Mouse (Mus musculus): Measurements from ENCODE around the gene Zcchc9.
A peak's percentile ranks its signal among the peaks of the same experiment; 100 is the strongest.
"Not testable (repeated sequence)": the region's sequence is repeated elsewhere in the genome, so short reads cannot be mapped to it uniquely, and the experiment has no call there.

The Zcchc9 gene

DNA sequence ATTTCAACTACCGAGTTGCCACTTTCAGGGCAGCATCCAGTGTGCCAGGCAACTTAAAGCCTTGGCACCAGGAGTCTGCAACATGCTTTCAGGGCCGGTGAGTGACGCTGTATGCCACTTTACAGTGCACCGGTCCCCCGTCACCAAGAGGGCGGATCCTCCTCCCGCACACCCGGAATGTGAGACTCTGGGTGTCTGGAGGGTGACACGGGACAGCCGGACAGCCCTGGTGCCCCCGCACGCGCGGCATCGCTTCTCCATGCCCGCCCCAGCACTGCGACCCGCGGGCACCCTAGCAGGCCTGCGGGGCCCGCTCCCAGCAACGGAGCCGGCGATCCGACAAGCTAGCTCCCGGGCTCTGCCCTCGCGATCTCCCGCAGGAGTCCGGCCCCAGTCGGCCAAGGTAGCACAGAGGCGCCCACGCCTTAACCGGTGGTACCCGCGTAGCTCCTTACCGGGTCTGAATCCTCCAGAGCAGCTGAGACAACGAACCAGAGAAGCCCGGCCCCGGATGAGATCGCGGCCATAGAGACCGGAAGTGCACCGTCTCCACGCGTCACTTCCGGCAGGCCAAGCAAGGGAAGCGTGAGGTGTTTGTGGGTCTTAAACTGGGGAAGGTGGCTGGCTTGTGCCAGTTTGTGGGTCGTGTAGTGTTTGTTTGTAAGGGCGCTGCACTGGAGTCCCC is at the start of gene Zcchc9:
TSS of gene Zcchc9 (minus strand) at position 551 of the 685 bp plus-strand sequence.
- peak; percentile 90 to 94 for DNase-seq

DNA sequence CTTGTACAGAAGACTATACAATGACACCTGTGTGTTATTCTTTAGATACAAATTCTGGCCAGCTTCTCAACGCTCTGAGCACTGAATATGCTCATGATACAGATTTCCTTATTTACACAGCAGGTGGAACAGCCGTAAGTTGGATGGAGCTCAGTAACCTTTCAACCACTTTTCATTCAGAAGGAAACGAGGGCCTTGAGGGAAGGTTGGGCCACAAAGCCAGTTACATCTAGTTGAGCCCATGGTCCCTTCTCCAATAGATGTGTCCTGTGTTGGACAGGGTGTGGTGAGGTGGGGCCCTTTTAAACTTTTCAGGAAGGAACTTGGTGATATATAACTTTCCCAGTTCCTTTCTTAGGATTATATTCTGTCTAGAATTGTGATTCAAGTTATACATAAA is 46.9 kb upstream of the Zcchc9 start:
- no peak for DNase-seq

DNA sequence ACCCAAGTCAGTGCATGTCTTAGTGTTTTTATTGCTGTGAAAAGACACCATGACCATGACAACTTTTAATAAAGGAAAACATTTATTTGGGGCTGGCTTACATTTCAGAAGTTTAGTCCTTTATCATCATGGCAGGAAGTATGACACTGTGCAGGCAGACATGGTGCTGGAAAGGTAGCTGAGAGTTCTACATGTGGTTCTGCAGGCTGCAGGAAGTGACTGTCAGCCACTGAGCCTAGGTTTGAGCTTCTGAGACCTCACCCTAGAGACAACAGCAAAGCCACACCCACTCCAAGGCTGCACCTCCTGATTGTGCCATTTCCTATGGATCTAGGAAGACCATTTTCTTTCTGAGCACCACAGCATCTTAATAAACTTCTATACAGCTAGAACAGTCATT is 20.4 kb upstream of the Zcchc9 start:
- no peak for DNase-seq

DNA sequence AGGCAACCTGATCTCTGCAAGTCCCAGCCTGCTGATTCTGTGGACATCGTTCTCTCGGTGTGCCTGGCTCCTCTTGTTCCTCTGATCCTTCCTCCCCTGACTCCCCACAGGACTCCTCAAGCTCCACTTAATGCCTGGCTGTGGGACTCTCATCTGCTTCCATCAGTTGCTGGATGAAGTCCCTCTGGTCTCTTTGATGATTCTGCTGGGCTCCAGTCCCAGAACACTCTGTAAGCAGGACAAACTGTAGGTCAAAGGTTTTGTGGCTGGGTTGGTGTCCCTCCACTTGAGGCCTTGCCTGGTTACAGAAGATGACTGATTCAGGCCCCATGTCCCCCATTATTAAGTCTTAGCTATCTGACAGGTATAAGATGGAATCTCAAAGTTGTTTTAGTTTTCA is 18.6 kb upstream of the Zcchc9 start:
- no peak for DNase-seq

DNA sequence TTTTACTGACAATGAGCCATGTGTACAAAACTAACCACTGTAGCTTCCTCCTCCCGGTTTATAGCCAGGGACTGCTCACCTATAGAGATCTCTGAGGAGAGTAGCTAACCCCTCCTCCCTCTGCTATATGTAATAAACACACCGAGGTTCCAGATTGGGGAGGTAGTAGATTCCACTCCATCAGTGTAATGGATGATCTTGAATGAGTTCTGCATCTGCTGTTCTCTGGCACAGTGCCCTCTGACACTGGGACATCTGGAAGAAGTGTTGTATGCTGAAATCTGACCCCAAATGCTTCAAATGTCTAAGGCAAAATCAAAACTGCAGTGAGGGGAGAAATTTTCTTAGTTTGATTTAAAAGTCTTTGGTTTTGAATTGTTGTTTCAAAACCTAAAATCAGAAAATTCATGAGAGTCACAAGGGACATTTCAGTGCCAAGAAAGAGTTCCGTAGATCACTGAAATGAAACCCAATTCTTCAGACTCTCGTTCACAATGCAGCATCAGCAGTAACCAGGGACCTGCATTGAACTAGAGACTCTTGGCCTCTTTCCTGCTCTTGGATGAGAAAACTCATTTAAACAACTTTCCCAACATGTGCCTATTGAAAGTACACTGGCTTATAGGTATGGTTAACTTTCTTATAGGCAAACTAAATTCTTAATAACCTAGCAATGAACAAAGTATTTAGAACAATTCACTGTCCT is 17.5 kb upstream of the Zcchc9 start:
- peak; percentile 19 to 24 for DNase-seq

DNA sequence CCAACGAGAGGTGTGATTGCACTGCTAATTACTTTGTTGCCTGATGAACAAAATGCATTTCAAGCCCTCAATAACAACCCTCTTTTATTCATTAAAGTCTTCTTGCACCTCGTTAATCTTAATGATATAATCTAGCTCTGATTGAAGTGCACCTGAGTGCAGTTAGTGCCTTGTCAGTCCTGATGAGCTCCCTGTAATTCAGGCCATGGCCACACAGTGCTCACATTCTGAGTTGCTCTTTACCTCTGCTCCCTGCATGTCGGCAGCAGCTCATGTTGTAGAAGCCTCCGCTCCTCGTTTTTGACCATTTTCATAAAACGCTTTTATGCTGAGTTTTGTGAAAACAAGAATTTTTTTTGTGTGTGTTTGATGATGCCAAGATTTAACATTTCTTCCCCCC is 16.2 kb upstream of the Zcchc9 start:
- no peak for DNase-seq

DNA sequence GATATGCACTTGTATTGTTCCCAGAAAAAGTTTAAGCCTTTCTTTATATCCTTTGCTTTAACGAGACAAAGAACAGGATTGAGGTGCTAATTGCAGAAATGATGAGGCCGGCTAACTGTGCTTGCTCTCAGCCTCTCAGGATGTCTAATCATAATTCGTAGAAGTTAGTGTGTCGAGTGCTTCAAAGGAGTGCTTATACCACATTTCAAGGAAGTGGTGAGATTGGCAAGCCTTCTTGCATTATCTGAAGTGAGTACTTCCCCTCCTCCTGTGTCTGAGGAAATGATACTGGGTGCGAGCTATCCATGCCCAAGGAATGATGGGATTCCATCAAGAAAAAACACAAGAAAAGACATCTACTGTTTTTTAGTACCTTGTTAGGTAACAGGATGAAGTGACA is 7.2 kb upstream of the Zcchc9 start:
- DNase-seq, result no peak

DNA sequence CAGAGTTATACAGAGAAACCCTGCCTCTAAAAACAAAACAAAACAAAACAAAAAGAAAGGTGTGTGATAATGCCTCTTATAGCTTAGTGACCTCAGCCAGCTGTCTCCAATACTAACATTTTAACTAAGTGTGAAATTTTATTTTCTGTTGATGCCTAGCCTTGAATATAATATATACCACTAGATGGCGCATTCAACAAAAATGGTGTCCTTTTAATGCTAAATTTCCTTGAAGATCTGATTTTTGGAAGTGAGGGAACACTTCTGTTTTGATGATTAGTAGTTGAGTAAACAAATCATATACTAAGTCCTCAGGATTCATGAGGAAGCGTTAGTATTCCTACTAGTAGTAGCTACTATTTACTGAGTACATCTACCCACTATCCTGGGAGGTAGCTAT is 2.0 kb upstream of the Zcchc9 start:
- no peak for DNase-seq

DNA sequence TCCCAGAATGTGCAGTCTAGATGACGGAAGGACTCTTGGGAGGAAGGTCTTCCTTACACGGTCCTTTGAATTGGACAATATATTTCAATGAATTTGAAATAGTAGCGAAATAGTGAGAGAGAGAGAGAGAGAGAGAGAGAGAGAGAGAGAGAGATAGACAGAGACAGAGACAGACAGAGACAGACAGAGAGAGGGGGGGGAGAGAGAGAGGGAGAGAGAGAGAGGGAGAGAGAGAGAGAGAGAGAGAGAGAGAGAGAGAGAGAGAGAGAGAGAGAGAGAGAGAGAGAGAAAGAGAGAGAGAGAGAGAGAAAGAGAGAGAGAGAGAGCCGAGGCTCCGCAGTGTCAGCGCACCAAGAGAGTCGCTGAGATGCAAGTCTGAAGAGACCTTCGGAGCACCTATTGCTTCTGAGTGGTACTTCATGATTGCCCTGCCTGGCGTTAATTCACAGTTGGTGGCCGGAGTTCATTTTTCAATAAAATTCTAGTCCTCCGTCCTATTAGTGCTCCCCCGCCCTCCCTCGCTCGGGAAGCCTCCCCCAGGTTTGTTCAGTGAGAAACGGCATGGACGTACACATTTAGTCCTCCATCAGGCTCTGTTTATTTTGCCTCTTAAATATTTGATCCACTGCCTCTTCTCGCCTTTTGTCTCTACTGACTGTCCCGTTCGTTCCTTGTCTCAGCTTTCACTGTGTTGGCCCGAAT is 520 bp upstream of the Zcchc9 start:
- peak; percentile 33 to 46 for DNase-seq

DNA sequence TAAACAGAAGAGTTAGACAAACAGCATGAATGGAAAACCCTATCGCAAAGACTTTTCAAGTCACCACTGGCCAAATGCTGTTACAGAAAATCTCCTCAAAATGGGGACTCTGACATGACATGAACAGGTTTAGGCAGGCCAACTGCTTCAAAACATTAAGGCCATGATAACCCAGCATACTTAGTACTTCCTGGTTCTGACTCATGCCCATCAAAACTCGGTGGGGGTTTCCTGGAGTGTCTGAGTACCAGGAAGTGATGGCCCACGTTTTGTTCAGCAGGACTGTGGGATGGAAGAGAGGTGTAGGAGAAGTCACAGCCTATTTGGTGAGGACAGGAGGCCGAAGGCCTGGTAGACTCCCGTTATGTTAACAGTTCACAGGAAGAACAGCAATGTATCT is 5.8 kb downstream of the Zcchc9 start:
- DNase-seq, result no peak

DNA sequence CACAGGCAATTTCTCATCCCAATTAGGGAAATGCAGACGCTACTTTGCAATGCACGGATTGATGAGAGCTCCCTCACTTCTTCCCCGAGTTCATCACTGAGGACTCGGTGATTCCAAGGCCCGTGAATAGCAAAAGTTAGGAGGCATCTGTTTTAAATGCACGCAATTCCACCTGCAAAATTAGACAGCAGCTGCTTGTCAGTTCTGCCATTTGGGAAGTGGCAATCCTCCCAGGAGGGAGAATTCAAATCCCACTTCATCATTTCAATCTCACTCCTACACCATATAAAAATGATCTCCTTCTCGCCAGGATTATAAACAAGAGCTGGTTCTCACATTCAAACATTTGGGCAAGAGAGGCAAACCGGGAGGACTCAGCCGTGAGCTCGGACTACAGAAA is 10.1 kb downstream of the Zcchc9 start:
- no peak for DNase-seq

DNA sequence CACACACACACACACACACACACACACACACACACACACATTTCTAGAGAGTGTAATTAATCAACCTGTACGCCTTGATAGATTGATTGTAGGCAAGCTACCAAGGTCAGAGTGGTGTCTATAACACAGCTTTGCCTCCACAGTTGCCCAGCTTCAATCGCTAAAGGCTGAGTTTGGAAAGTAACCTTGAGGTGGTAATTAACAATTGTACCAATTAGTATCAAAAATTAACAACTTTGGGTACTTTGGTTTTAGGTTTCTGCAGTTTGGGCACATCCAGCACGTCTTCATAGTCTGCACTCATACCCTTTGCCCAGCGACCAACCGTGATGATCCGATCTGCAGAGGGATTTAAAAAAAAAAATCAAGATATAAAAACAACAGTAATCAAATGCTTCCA is 10.6 kb downstream of the Zcchc9 start:
- no peak for DNase-seq

DNA sequence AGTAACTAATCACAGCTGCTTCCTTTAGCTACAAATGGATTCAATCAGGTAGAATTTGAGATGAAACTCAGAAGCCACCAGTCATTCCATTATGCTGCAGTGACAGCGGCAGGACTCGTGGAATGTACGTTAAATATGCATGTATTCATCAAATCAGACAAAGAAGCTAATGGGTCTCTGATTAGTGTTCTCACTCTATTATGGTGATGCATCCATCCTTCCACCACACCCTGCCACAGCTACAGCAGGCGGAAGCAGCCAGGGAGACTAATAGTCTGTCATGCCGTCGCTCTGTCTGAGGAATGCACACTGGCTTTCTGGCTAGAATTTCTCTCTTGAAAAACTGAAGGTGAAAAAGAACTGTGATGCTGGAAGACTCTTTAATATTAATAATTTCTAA is 11.5 kb downstream of the Zcchc9 start:
- no peak for DNase-seq

DNA sequence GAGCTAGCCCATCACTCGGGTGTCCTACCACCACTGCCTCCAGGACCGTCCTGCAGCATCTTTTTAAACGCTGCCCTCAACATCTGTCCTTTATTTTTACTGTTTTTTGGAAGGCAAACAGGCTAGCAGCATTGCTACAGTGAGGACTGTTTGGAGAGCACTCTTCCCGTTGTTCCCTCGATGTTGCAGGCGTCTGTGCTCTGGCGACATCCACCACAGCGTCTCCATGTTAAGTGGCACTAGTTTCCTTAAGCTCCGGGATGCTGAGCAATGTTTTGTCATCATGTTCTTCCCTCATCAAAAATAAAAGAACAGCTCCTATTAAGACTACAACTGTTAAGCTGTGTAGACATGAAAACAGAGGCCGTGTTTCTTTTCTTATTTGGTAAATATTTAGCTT is 11.9 kb downstream of the Zcchc9 start:
- no peak for DNase-seq

DNA sequence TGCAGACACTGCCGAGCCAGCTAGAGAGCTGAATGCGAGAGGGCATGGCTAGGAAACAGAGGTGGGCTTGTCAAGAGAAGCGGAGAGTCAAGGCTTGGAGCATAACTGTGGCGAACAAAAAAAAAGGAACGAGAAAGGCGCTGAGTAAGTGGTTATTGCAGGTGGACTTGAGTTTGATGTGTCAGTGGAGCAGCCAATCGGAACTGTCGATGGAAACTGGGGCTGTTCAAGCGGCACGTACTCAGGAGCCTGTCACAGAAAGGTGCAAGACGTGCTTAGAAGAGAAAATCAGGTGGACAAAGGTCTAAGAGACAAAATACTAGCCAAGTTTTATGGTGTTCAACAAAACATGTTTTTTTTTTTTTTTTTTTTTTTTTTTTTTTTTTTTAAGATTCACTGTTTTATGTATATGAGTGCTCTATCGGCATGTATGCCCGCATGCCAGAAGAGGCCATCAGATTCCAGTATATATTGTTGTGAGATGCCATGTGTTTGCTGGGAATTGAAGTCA is 12.5 kb downstream of the Zcchc9 start:
- DNase-seq, result no peak

DNA sequence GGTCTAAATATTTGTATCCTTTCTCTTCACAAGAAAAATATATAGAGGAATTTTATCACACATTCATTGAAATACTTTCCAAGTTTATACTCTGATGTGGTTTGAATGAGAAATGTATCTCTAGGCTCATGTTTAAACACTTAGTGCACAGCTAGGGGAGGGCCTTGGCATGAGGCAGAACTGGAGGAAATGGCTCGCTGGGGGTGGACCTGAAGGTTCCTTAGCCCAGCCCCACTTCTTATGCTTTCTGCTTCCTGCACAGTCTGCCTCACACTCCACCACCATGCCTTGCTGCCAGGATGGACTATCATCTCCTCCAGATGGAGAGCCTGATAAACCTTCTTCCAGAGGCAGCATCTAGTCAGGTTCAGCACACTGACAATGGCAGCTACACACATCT is 15.5 kb downstream of the Zcchc9 start:
- DNase-seq, result no peak

DNA sequence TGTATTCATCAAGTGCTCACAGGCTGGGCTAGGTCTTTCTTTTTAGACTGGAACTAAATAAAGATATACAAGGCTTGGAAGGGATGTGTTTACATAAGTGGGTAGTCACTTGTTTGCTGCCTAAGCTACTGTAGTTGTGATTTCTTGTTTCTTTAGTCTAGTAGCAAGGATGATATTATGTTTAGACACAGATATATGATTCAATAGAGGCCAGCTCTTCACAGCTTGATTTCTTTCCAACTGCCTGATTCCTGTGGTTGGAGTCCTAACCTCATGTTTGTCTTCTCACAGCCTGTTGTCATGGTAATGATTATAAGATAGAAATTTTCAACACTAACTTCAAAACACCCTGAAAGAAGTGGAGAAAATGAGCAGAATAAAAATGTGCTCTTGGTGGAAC is 27.6 kb downstream of the Zcchc9 start:
- no peak for DNase-seq

DNA sequence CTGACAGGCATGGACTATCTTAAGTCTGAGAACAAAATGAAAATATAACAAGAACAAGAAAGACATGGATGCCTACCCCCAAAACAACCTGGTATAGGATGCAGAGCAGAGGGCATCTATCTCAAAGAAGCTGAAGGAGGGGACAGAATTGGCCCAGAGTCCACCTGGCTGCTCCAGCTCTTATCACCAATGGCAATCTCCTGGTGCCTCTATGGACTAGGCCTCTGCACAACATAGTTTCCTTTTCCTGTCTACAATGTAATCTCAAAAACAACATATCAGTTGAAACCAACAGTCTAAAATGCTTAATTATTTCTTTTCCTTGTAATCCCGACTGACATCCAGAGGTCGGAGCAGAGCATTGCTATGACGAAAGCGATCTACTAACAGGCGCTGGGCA is 29.4 kb downstream of the Zcchc9 start:
- no peak for DNase-seq

DNA sequence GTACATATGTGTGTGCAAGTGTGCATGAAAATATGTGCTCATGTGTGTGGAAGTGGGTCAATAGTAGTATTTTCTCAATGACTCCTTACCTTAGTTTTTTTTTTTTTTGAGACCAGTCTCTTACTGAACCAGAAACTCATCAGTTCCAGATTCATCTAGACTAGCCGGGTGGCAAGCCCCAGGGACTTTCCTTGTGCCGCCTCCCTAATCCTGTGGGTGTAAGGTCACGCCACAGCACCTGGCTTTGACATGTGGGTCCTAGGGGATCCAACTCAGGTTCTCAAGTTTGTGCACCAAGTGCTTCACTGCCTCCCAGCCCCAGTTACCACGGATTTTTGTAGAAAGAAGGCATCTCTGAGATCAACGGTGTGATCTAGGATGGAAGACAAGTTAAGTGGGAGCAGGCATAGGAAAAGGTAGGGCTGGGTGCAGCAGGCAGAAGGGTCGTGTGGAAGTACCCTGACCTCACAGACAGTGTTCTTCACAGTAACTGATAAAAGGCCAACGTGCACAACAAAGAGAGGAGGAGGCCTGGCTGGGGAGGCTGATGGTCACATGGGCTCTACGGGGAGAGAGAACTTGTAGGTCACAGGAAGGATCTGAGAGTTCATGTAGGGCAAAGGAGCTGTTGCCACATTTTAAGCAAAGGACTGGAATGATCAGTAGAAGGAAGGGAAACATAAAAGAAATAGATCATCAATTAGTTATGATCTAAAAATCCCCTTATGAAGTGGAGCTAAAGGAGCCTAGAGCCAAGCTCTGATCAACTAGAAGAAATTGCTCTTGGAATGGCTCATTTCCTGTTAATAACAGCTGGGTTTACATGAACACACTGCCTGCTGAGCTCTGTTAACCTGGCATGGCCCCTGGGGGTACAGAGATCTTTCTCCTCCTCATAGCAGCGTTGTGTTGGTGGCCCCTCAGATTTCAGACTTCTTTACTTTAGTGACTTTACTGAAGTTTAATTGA is 38.5 kb downstream of the Zcchc9 start:
- no peak for DNase-seq

DNA sequence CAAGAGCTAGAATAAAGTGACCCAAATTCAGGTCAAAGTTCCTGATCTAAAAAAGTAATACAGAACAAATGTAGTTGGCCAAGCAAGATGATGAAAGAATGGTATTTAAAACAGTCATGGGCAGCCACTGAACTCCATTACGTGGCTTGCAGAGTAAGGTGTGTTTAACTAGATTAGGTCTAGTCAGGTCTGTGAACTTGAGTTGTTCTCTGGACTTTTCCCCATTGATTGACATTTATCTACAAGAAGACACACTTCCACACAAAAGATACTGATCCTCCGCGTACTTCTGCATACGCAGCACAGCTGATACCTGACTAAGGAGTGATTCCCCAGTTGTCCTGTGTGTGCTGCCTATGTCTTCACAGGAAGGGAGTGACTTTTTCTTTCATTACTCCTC is 41.9 kb downstream of the Zcchc9 start:
- no peak for DNase-seq

DNA sequence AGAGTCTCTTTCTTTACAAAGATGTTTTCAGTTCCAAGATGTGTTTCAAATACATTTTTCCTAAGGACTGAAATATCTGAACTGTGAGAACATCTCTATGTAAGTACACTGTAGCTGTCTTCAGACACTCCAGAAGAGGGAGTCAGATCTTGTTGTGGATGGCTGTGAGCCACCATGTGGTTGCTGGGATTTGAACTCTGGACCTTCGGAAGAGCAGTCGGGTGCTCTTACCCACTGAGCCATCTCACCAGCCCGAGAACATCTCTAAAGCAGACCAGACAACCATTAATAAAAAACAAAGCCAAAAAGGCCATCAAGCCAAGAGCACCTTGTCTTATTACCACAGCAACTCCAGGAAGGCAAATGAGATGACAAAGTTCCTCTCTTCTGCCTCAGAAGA is 43.9 kb downstream of the Zcchc9 start:
- DNase-seq, result not testable (repeated sequence)

DNA sequence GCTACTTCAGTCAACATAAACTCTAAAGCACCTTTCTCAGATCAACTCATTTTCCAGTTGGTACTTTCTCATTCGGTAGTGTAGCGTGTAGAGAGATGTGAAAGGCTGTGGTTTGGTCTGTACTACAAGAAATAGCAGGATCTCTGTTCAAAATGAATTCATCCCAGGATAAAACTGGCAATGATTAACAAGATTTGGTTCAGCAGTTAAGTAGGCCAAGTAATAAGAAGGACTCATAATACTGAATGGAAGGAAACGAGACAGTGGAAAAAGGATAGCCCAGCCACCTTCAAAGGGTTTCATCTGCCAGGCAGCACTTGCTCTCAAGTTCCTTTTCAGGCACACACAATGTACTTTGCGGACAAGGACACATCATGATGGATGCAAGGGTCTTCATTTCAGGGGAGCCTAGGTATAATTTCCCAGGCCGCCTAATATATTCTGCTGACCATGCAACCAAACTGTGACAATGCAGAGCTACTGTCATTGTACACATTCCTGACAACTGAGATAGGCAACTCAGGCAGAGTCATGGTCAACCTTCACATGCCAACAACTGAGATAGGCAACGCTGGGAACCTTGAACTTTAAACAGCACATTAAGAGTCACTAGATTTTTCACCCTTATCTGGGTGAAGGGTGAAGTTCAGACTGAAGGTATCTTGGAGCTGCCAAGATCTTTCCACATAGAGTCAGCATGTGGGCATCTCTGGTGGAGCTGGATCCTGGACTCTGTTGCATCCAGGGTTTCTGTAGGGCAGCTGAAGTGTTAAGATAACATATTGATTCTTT is 45.7 kb downstream of the Zcchc9 start:
- no peak for DNase-seq

Data from kidney, postnatal 4 days (tissue).